In genomic region chr17:10367044-10367443, GRCm38 (mm10) we compare ENCODE assay signal across 15 mouse cellular contexts. TPM values are rescaled to one million over a fixed set of nuclear protein-coding genes. Genes with fewer than 3 reads are reported as not detected.
DNase-seq lines count a peak whose midpoint lies in the region; ATAC-seq and TF ChIP-seq lines count a peak whose summit lies in the region.
"Had no signal": no experiment of that assay in that cellular context is flagged by ENCODE, and none has a peak within 500 bp of the region (broad histone marks: within the 10 kb centered on the region; RNA-seq: fewer than 3 reads in every experiment).

No protein-coding gene starts in this region.

- ATAC-seq in heart, embryonic 15.5 days (replicated peaks; ENCODE audit: insufficient number of reproducible peaks, insufficient read depth, low FRiP score, low read depth) = no peak
- ATAC-seq: forebrain, embryonic 14.5 days; midbrain, embryonic 13.5 days had no signal

- no peaks in the 10 kb centered on the region for H3K27me3 ChIP-seq in heart, embryonic 15.5 days
- H3K27me3 ChIP-seq: midbrain, embryonic 13.5 days had no signal

- no peaks in the 10 kb centered on the region for H3K9me3 ChIP-seq in heart, embryonic 15.5 days (replicated peaks)
- H3K9me3 ChIP-seq: midbrain, embryonic 13.5 days had no signal

- no peak overlapping the region for H3K4me3 ChIP-seq in heart, embryonic 15.5 days
- no peak overlapping the region for H3K4me3 ChIP-seq in layer of hippocampus, adult 2 months
- H3K4me3 ChIP-seq: midbrain, embryonic 13.5 days had no signal

- peak; percentile 18 for DNase-seq in adrenal gland, postnatal 25 days
- DNase-seq in adrenal gland, adult 8-10 months = no peak
- no peak for DNase-seq in heart, postnatal 36 days
- no peak for DNase-seq in layer of hippocampus, adult 2 months (ENCODE audit: low spot score in 2 of 2)
- DNase-seq in layer of hippocampus, adult 11-12 months (ENCODE audit: low spot score) = no peak
- DNase-seq in gonadal fat pad, adult 2 months (ENCODE audit: low read depth) = peak; percentile 42
- no peak for DNase-seq in right cerebral cortex, postnatal 36 days (ENCODE audit: low spot score in 2 of 2)
- DNase-seq: cerebellum, postnatal 14 days; layer of hippocampus, postnatal 36 days; liver; right cerebral cortex, postnatal 25 days had no signal

- no peak for TF ChIP-seq CTCF in layer of hippocampus, adult 2 months (conservative IDR thresholded peaks at IDR 0.05)

- no peak overlapping the region for H3K9ac ChIP-seq in heart, embryonic 15.5 days
- H3K9ac ChIP-seq: midbrain, embryonic 13.5 days had no signal

- 68% methylated on average over 5 of the region's 5 CpGs for WGBS in heart, embryonic 15.5 days

- peak overlapping the region; percentile 24; the same call in 1 of the 2 replicates for H3K27ac ChIP-seq in heart, embryonic 15.5 days
- H3K27ac ChIP-seq in layer of hippocampus, adult 2 months = peak overlapping the region; percentile 51; the same call in 1 of the 2 replicates
- H3K27ac ChIP-seq: midbrain, embryonic 13.5 days; stomach, postnatal 0 days had no signal

- peaks cover 52% of the 10 kb centered on the region for H3K4me1 ChIP-seq in heart, embryonic 15.5 days (replicated peaks)

- no peak overlapping the region for H3K4me2 ChIP-seq in heart, embryonic 15.5 days
- H3K4me2 ChIP-seq: midbrain, embryonic 13.5 days had no signal

- intact Hi-C loops in heart, postnatal 36 days (cut with DNase I) = no loop called here

- H3K36me3 ChIP-seq in heart, embryonic 15.5 days = no peaks in the 10 kb centered on the region
- H3K36me3 ChIP-seq: midbrain, embryonic 13.5 days had no signal

RNA-seq across cellular contexts. Expression of gene Qk, which starts 47.4 kb away (rescaled TPM):
- total RNA-seq in adrenal gland, postnatal 25 days (2021) = 189 and 200 TPM in 2 replicates
- 100 to 1,000 TPM; 121 to 231 (median 200) TPM for total RNA-seq in adrenal gland, adult 8-10 months (2022)
- 34.3 and 43.3 TPM in 2 replicates for polyA plus RNA-seq in heart, embryonic 15.5 days (2015; fragmentation: Nextera tagmentation; extraction: Ambion mirVana)
- 100 to 1,000 TPM; 419 to 431 TPM for total RNA-seq in heart, postnatal 36 days (2021)
- 100 to 1,000 TPM; 364 to 385 TPM for total RNA-seq in layer of hippocampus, adult 2 months (2021)
- 140 and 182 TPM in 2 replicates for polyA plus RNA-seq in gonadal fat pad, adult 2 months (2012; rRNA removed)

Comparison
In these comparisons a context has a peak if more than half of its experiments do, and no peak if none do; other contexts are left out.
1. DNase-seq: peak in adrenal gland, postnatal 25 days (single experiment) and gonadal fat pad, adult 2 months (single experiment); none in adrenal gland, adult 8-10 months (single experiment), heart, postnatal 36 days (0 of 2), layer of hippocampus, adult 2 months (0 of 2), layer of hippocampus, adult 11-12 months (single experiment) and right cerebral cortex, postnatal 36 days (0 of 2).